In genomic region chr4:150853680-150854461, GRCm38 (mm10) we compare ENCODE assay signal across 8 mouse cellular contexts. TPM values are rescaled to one million over a fixed set of nuclear protein-coding genes. Genes with fewer than 3 reads are reported as not detected.
DNase-seq lines count a peak whose midpoint lies in the region; ATAC-seq lines count a peak whose summit lies in the region.

Gene Errfi1, plus strand, starts transcription at chr4:150853919.

- ATAC-seq in cerebellum, adult (ENCODE audit: insufficient number of reproducible peaks, low FRiP score, low TSS enrichment), result 0 out of 2 replicates have a peak, but pooled peaks have one; percentile 18
- peak; percentile 79 for ATAC-seq in intestine, embryonic 15.5 days
- 0 out of 2 replicates have a peak, but pooled peaks have one; percentile 8 for ATAC-seq in limb, embryonic 12.5 days (ENCODE audit: insufficient number of reproducible peaks, insufficient read depth, low FRiP score, low TSS enrichment, low read depth)
- peak; percentile 27 for ATAC-seq in midbrain, embryonic 16.5 days
- ATAC-seq in megakaryocyte progenitor cell, adult 5-6 weeks (replicated peaks; ENCODE audit: poor library complexity), result no peak

- H3K9ac ChIP-seq in intestine, embryonic 15.5 days, result peak within 1 kb of the TSS; percentile 47
- H3K9ac ChIP-seq in limb, embryonic 12.5 days (replicated peaks), result peak within 1 kb of the TSS; percentile 98; the same call in 1 of the 2 replicates
- peak within 1 kb of the TSS; percentile 67 for H3K9ac ChIP-seq in midbrain, embryonic 16.5 days (ENCODE audit: low read depth, low read length)

- peak within 1 kb of the TSS; percentile 76 for H3K4me2 ChIP-seq in intestine, embryonic 15.5 days (replicated peaks)
- peak within 1 kb of the TSS; percentile 69 for H3K4me2 ChIP-seq in limb, embryonic 12.5 days
- peak within 1 kb of the TSS; percentile 86 for H3K4me2 ChIP-seq in midbrain, embryonic 16.5 days (ENCODE audit: low read length)

- peak within 1 kb of the TSS; percentile 91 for H3K4me3 ChIP-seq in intestine, embryonic 15.5 days (replicated peaks)
- H3K4me3 ChIP-seq in limb, embryonic 12.5 days (replicated peaks), result peak within 1 kb of the TSS; percentile 89
- peak within 1 kb of the TSS; percentile 91 for H3K4me3 ChIP-seq in midbrain, embryonic 16.5 days (ENCODE audit: low read depth, low read length)

- DNase-seq in cerebellum, postnatal 4 days (ENCODE audit: low spot score in 2 of 2), result no peak
- peak; percentile 52 for DNase-seq in cerebellum, adult 11-12 months
- DNase-seq in gastrocnemius, postnatal 14 days, result no peak

- no peaks in the 10 kb centered on the region for H3K27me3 ChIP-seq in intestine, embryonic 15.5 days (replicated peaks)
- H3K27me3 ChIP-seq in limb, embryonic 12.5 days, result no peaks in the 10 kb centered on the region
- H3K27me3 ChIP-seq in midbrain, embryonic 16.5 days (ENCODE audit: control insufficient read depth, insufficient read depth, low read depth, low read length), result no peaks in the 10 kb centered on the region

- no peaks in the 10 kb centered on the region for H3K36me3 ChIP-seq in intestine, embryonic 15.5 days
- no peaks in the 10 kb centered on the region for H3K36me3 ChIP-seq in limb, embryonic 12.5 days
- no peaks in the 10 kb centered on the region for H3K36me3 ChIP-seq in midbrain, embryonic 16.5 days (ENCODE audit: control insufficient read depth, insufficient read depth, low read length)

- no peaks in the 10 kb centered on the region for H3K9me3 ChIP-seq in intestine, embryonic 15.5 days
- H3K9me3 ChIP-seq in limb, embryonic 12.5 days, result no peaks in the 10 kb centered on the region
- no peaks in the 10 kb centered on the region for H3K9me3 ChIP-seq in midbrain, embryonic 16.5 days (replicated peaks; ENCODE audit: control insufficient read depth, low read length, poor library complexity, severe bottlenecking)

- 43% methylated on average over 13 of the region's 13 CpGs for WGBS in intestine, embryonic 15.5 days
- 43% methylated on average over 13 of the region's 13 CpGs for WGBS in limb, embryonic 12.5 days
- 55% methylated on average over 13 of the region's 13 CpGs for WGBS in midbrain, embryonic 16.5 days

- intact Hi-C loops in gastrocnemius, postnatal 14 days (cut with DNase I; ENCODE audit: low total_unique reads), result loop anchor here (5.0 kb wide), 2 partner anchors 43 to 192 kb away; no protein-coding TSS in a partner anchor

- peak within 1 kb of the TSS; percentile 99 for H3K27ac ChIP-seq in intestine, embryonic 15.5 days
- peak within 1 kb of the TSS; percentile 99; the same call in 1 of the 2 replicates for H3K27ac ChIP-seq in limb, embryonic 12.5 days
- H3K27ac ChIP-seq in midbrain, embryonic 16.5 days (ENCODE audit: low read length), result peak within 1 kb of the TSS; percentile 60; the same call in 1 of the 2 replicates

- 0 out of 2 replicates have a peak, but pooled peaks cover 5% of the 10 kb centered on the region for H3K4me1 ChIP-seq in intestine, embryonic 15.5 days (replicated peaks)
- peaks cover 29% of the 10 kb centered on the region for H3K4me1 ChIP-seq in limb, embryonic 12.5 days (replicated peaks)
- peaks cover 16% of the 10 kb centered on the region for H3K4me1 ChIP-seq in midbrain, embryonic 16.5 days (ENCODE audit: control insufficient read depth, insufficient read depth, low read length)

RNA-seq across cellular contexts. Expression of gene Errfi1, which starts in this region (rescaled TPM):
- 10 to 100 TPM; 17.0 to 34.2 TPM for total RNA-seq in gastrocnemius, postnatal 14 days (2021)
- 27.8 and 28.1 TPM in 2 replicates for polyA plus RNA-seq in intestine, embryonic 15.5 days (2015; fragmentation: Nextera tagmentation; extraction: Ambion mirVana)
- 25.7 and 29.0 TPM in 2 replicates for polyA plus RNA-seq in limb, embryonic 12.5 days (2016; fragmentation: Nextera tagmentation; extraction: Ambion mirVana)
- polyA plus RNA-seq in midbrain, embryonic 16.5 days (2015; fragmentation: Nextera tagmentation; extraction: Ambion mirVana), result 22.1 and 22.7 TPM in 2 replicates
- 0.84 and 1.2 TPM in 2 replicates for total RNA-seq in megakaryocyte progenitor cell, adult 5-6 weeks (2015)
- total RNA-seq in megakaryocyte progenitor cell, adult 5-6 weeks (2017), result 0.54 and 0.61 TPM in 2 replicates

Comparison
In these comparisons a context has a peak if more than half of its experiments do, and no peak if none do; other contexts are left out.
1. RNA of gene Errfi1 (total RNA-seq): 17.0 to 34.2 TPM in gastrocnemius, postnatal 14 days; 0.54 to 1.2 TPM in megakaryocyte progenitor cell, adult 5-6 weeks; every median in the first group is over 4 times any median in the second.
2. H3K9ac ChIP-seq: peak in every context shown above with its lines; median percentile 98 in limb, embryonic 12.5 days; 67 in midbrain, embryonic 16.5 days; 47 in intestine, embryonic 15.5 days.
3. Peak in every context shown above with its lines, with median percentiles within 50 percentile points of each other: H3K27ac ChIP-seq, H3K4me2 ChIP-seq and H3K4me3 ChIP-seq.